Mouse (Mus musculus) left cerebral cortex, adult 2 months (tissue): ENCODE data around the gene Neurod2. TPM values are rescaled to one million over a fixed set of nuclear protein-coding genes. Genes with fewer than 3 reads are reported as not detected.
A peak's percentile ranks its signal among the peaks of the same experiment; 100 is the strongest.

ENCODE experiments used
- DNase-seq, 2 experiments: peaks; one replicate each; pipeline ENCODE4 v3.0.0; 2021 to 2022; ENCODE audit warnings: low spot score in 2 of 2, mixed read lengths in 1 of 2; ENCODE audit errors: extremely low spot score in 1 of 2
- H3K27ac ChIP-seq: fragments of 200-600 bp; 2 replicates; pipeline ENCODE4 v1.8.1; 2022
- H3K4me3 ChIP-seq: fragments of 200-600 bp; 2 replicates; pipeline ENCODE4 v1.8.1; 2022
- CTCF ChIP-seq: fragments of 200-600 bp; IDR thresholded peaks from 2 replicates; pipeline ENCODE4 v1.8.1; 2022; ENCODE audit warnings: antibody characterized with exemption, mild to moderate bottlenecking, moderate library complexity
- intact Hi-C: fragments of 180-260 bp; cut with DNase I; formaldehyde crosslinking; loops from one replicate; pipeline ENCODE4 v1.15.1; 2025
- long read RNA-seq, 2 experiments: library from polyadenylated mRNA; stranded (forward); transcript quantifications; one replicate each; pipeline ENCODE4 v2.0.0; 2021; ENCODE audit warnings: borderline mapping rate in 2 of 2
- total RNA-seq, 2 experiments: library from RNA; stranded (reverse); gene quantifications; 2 replicates each; pipeline ENCODE4 v1.2.3; 2021

Neurod2 gene
- total RNA-seq: 10 to 100 TPM; 70.2 to 76.3 TPM
- long read RNA-seq, experiment 1, transcript Neurod2-201 (2 exons, 3,142 nt): major isoform, 28 of 45 reads
- long read RNA-seq, experiment 1, partial matches to known transcripts: 0 of 45 reads
- long read RNA-seq, experiment 1, other reads (novel, unspliced or antisense): 17 of 45 reads
- long read RNA-seq, experiment 2, transcript Neurod2-201 (2 exons, 3,142 nt): major isoform, 30 of 65 reads
- long read RNA-seq, experiment 2, partial matches to known transcripts: 0 of 65 reads
- long read RNA-seq, experiment 2, other reads (novel, unspliced or antisense): 35 of 65 reads

DNA sequence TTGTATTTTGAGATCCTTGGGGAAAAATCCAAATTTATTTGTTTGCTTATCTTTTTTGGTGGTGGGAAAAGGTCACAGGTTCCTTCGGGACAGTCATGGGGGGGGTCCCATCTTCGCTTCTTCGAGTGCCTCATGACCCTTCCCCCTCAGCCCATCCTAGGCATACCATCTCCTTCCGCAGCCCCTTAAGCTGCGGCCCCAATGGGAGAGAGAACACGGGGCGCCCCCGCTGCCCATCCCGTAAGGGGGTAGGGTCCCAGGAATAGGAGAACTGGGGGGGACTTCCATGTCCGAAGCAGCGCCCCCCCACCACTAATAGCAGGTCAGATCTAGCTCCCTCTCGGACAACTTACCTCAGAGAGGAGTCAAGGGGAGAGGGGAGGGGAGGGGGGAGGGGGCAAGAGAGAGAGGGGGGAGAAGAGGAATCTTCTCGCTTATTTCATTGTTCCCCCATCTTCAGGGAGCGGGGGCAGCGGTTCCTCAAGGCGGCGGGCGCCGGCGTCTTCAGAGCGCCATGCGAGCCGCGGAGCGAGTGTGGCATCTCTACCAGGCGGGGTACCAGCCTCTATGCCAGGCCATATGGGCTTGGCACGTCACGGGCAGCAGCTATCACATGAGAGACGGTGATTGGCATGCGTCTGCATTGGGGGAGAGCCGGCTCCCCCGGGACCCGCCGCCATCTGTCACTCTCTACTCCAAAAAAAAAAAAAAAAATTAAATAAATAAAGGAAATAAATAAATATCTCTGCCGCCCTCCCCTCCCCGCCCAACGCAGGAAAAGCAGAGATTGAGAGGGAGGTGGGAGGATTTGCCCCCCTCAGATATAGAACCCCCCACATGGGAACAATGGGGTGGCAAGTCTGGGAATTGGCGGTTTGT is at the start of gene Neurod2:
TSS of gene Neurod2 (minus strand) at position 568 of the 879 bp plus-strand sequence.
- intact Hi-C loops: no loop called here
- no peak for TF ChIP-seq CTCF
- Histone ChIP-seq H3K4me3 (peak within 1 kb of the TSS; percentile 63), H3K27ac (peak within 1 kb of the TSS; percentile 96)
- DNase-seq: peak; percentile 73 to 76

DNA sequence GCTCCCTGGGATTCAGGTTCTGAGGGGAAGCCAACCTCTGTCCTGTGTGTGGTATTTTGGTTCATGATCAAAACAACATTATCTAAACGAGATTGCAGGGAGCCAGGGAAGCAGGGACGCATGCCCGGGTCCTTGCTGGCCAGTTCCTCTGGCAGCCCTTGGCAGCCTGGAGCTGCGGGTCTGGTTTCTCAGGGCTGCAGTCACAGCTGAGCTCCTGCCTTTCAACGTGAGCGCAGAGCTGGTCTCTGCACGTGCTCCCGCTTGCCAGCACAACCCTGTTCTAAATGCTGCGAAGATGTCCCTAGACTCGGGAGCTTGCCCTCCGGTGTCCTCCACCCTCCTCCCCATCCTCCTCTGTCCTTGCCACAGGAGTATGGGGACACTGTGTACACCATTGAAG is 48.3 kb upstream of the Neurod2 start:
- Histone ChIP-seq H3K4me3 (no peak overlapping the region), H3K27ac (no peak overlapping the region)
- intact Hi-C loops: no loop called here
- DNase-seq: no peak
- TF ChIP-seq CTCF: no peak

DNA sequence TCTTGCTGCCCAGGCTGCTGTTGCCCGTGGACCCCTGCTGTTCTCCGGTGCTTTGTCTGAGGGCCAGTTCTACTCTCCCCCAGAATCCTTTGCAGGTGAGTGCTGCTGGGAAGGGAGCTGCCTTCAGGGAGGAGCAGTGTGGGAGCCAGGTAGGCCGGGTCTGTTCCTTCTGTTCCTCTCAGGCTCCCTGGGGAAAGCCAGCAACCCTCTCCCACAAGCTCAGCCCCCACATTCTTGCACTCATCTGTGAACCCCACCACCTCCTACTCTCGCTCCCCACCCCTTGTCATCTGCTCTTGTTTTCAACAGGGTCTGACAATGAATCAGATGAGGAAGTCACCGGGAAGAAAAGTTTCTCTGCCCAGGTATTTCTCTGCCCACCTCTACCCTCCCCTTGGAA is 47.3 kb upstream of the Neurod2 start:
- intact Hi-C loops: no loop called here
- no peak for DNase-seq
- Histone ChIP-seq H3K4me3 (no peak overlapping the region), H3K27ac (no peak overlapping the region)
- TF ChIP-seq CTCF: no peak

DNA sequence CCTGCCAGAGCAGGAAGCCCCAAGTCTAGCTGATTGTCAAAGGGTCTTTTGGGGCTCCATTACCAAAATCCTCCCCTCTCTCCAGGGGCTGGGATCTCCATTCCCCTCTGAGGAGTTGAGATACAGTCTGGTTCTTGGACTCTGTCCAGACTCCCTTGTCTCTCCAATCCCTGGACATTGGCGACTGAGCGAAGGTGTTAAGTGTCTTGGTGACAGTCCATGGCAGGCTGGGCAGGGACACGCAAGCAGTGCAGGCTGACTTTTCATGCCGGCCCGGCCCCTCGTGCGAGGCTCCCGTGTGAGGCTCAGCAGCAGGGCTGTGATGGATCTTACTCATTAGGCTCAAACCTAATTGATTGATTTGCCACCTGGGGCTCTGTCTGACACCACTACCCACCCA is 44.8 kb upstream of the Neurod2 start:
- TF ChIP-seq CTCF: no peak
- intact Hi-C loops: no loop called here
- no peak overlapping the region for H3K4me3 ChIP-seq
- DNase-seq: no peak
- no peak overlapping the region for H3K27ac ChIP-seq

DNA sequence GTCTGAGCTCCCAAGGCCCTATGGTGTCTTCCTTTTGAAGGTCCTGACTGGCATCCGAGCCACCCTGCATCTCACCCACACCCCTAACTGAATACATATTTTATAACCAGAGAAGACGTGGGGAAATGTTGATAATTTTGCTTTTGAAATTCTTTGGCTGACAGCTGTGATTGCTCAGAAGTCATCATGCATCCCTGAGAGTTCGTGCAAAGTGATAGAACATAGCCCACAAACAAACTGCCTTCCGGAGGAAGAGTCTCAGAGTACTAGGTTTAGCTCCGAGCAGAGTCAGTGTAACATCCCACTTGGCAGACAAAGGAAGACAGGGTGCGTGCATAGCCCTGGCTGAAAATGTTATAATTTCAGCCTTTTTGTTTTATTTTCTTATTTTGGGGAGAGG is 43.8 kb upstream of the Neurod2 start:
- intact Hi-C loops: no loop called here
- DNase-seq: no peak
- Histone ChIP-seq H3K27ac (peak overlapping the region; percentile 32; the same call in 1 of the 2 replicates), H3K4me3 (no peak overlapping the region)
- TF ChIP-seq CTCF: no peak

DNA sequence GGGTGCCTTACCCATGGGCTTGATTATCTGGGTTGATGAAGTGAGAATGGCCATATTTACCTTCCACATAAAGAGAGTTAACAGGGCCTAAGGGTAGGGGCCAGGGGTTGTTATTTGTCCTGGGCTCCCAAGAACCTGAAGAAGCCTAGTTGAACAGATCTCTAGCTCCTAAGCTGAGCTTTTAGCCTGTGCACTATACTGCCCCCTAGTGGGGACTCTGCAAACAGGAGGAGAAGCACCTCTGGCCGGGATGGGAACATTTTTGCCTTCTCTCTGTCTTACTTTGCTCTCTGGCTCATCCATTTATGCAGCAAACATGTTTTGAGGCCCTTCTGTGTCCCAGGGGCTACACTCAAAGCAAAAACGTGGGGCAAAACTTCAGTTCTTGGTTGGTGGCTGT is 43.0 kb upstream of the Neurod2 start:
- intact Hi-C loops: loop anchor here (1.0 kb wide), 1 partner anchor 30 kb away; no protein-coding TSS in a partner anchor
- peak overlapping the region; percentile 32; the same call in 1 of the 2 replicates for H3K27ac ChIP-seq
- peak; percentile 94 for TF ChIP-seq CTCF
- DNase-seq: peak in 1 of 2 experiments; percentile 47
- H3K4me3 ChIP-seq: no peak overlapping the region

DNA sequence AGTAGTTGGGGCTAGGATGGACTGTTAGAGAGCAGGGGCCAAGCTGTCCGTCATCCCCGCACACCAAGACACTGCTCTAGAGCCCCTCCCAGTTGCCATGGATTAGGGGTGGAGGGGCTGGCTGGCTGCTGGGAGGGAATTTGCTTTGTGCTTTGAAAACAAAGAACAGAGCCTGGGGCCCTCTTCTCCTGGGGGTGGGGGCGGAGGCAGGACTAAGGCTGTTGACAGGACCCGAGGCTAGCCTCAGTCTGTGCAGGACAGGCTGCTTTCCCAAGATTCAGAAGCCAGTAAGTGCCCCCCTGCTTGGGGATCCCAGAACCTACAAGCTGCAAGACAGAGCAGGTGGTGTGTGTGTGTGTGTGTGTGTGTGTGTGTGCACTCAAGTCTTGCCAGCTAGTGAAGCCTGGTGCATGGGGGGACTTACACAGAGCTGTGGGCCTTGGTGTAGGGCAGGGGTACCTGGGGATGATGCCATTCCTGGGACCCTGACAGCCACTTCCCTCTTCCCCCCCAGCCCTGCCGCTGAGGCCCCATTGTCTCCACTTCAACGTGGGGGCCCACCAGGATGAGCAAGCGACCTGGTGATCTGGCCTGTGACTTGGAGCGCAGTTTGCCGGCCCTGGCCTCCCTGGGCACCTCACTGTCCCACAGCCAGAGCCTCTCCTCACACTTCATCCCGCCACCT is 42.2 kb upstream of the Neurod2 start:
- DNase-seq: no peak

DNA sequence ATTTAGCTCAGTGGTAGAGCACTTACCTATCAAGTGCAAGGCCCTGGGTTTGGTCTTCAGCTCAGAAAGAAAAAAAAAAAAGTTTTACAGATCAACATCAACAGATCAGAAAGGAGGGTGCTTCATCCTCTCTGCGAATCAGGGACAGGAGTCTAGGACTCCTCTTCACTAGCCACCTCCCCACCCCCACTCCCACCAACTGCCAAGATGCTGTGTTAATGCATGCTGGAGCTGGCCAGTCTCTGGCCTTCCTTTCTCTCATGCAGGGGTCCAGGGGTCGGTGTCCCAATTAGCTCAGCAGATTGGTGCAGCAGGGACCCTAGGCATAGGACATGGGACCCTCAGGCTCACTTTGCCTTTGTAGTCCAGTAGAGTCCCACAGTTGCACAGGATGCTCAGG is 41.1 kb upstream of the Neurod2 start:
- Histone ChIP-seq H3K27ac (0 out of 2 replicates have a peak overlapping the region, but pooled peaks have one; percentile 26), H3K4me3 (no peak overlapping the region)
- TF ChIP-seq CTCF: no peak
- intact Hi-C loops: no loop called here
- no peak for DNase-seq

More for the DNA sequence above, 42.2 kb upstream of the Neurod2 start:
- H3K27ac ChIP-seq: peak overlapping the region; percentile 47; the same call in 1 of the 2 replicates
- TF ChIP-seq CTCF: no peak
- intact Hi-C loops: loop anchor here (1.0 kb wide), 1 partner anchor 29 kb away; no protein-coding TSS in a partner anchor
- H3K4me3 ChIP-seq: no peak overlapping the region

DNA sequence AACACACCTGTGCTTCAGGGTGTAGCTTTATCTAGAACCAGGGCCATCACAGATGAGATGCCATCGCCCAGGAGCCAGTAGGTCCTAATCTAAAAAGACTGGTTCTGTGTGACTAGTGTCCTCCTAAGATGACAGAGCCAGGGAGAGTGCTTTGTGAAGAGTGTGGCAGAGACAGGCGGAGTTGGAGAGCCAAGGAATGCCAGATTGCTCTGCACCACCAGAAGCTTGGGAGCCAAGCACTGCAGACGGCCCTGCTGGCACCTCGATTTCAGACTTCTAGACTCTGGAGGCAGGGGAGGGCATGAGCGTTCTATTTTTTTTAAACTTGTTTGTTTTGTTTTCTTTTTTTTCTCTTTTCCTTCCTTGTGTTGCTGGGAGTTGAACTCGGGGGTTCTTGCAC is 39.9 kb upstream of the Neurod2 start:
- no peak for DNase-seq
- H3K4me3 ChIP-seq: no peak overlapping the region
- no peak for TF ChIP-seq CTCF
- peak overlapping the region; percentile 29 for H3K27ac ChIP-seq
- intact Hi-C loops: no loop called here

DNA sequence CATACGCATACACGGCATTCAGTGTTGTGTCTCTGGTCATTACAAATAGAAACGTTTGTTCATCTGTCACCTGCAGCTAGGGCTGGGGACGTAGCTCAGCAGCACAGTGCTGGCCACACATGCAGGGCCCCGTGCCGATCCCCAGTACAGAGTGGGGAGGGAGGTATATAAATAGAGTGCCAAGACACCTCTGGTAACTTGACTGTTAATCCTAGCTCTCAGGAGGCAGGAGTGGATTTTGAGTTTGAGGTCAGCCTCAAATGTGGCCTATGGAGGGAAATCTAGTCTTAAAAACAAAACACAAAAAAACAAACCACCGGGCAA is 38.4 kb upstream of the Neurod2 start:
- TF ChIP-seq CTCF: no peak
- intact Hi-C loops: no loop called here
- no peak overlapping the region for H3K4me3 ChIP-seq
- DNase-seq: no peak
- H3K27ac ChIP-seq: peak overlapping the region; percentile 76; the same call in 1 of the 2 replicates

DNA sequence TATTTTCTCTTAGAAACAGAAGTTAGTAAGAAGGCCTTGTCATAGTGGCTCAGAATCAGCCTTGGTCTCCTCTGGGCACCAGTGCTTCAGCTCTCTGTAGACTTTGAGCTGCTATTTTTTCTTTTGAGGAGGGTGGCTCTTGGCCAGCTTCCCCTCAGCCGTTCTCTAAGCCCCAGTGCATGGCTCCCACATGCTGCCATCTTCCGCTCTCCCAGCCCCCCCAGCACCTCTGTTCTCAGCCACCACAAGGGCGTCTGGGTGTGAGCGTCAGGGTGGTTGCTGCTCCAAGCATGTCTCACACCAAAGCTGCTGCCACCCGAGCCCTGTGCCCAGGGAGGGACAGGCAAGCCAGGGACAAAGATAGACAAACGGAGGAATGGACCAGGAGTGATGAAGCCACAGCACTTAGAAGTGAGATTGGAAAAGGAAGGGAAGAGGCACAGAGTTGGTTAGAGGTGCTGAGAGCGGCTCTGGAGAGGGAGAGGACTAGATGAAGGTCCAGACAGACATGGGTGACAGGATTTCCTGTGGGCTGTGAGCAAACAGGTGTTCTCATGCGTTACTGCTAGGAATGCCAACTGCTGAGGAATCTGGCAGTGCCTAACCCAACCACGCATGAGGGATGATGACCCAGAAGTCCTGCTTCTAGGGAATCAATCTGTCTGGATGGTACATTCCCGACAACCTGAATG is 37.9 kb upstream of the Neurod2 start:
- no peak for TF ChIP-seq CTCF
- peak overlapping the region; percentile 76; the same call in 1 of the 2 replicates for H3K27ac ChIP-seq
- DNase-seq: no peak
- no peak overlapping the region for H3K4me3 ChIP-seq
- intact Hi-C loops: no loop called here
